Mouse (Mus musculus) testis, adult 2 months (tissue): ENCODE results near the gene Nudt9. TPM values are rescaled to one million over a fixed set of nuclear protein-coding genes. Genes with fewer than 3 reads are reported as not detected.
"Not testable (repeated sequence)": the region's sequence is repeated elsewhere in the genome, so short reads cannot be mapped to it uniquely, and the experiment has no call there.

Source experiments
- H3K27ac ChIP-seq: fragments of 200-500 bp; 2 replicates; pipeline ENCODE4 v1.5.1; 2012; ENCODE audit warnings: low read depth, low read length; ENCODE audit not compliant: control insufficient read depth, insufficient read depth
- H3K27me3 ChIP-seq: fragments of 200-500 bp; 2 replicates; pipeline ENCODE4 v1.6.1; 2012; ENCODE audit warnings: mild to moderate bottlenecking, low read length, moderate library complexity; ENCODE audit not compliant: control insufficient read depth, insufficient read depth
- H3K36me3 ChIP-seq: fragments of 200-500 bp; 2 replicates; pipeline ENCODE4 v1.6.1; 2012; ENCODE audit warnings: mild to moderate bottlenecking, low read length; ENCODE audit not compliant: control insufficient read depth, insufficient read depth
- H3K4me1 ChIP-seq: fragments of 200-500 bp; 2 replicates; pipeline ENCODE4 v1.6.1; 2012; ENCODE audit warnings: low read length; ENCODE audit not compliant: control insufficient read depth, insufficient read depth
- H3K4me3 ChIP-seq: fragments of 200-500 bp; 2 replicates; pipeline ENCODE4 v1.5.1; 2012; ENCODE audit warnings: low read depth, mild to moderate bottlenecking, low read length, moderate library complexity, mixed read lengths; ENCODE audit not compliant: control insufficient read depth
- CTCF ChIP-seq: fragments of 200-500 bp; IDR thresholded peaks from 2 replicates; pipeline ENCODE4 v1.5.1; 2012; ENCODE audit warnings: low read depth, mild to moderate bottlenecking, inconsistent platforms, low read length, moderate library complexity; ENCODE audit not compliant: control insufficient read depth, insufficient read depth, insufficient replicate concordance
- POLR2A ChIP-seq: fragments of 200-500 bp; IDR thresholded peaks from 2 replicates; pipeline ENCODE4 v1.6.1; 2012; ENCODE audit warnings: low read depth, mild to moderate bottlenecking, inconsistent platforms, low read length, moderate library complexity; ENCODE audit not compliant: control insufficient read depth
- polyA plus RNA-seq: library from polyadenylated mRNA; depleted of rRNA; stranded (reverse); fragments of >200 nt; gene quantifications from 2 replicates; pipeline ENCODE4 v1.2.3, GENCODE M21; 2012

Nudt9 gene
- polyA plus RNA-seq, 1 experiment, result 170 TPM

GRCm38 (mm10) chr5:104007801-104008200 is 38.3 kb upstream of the Nudt9 start:
- TF ChIP-seq POLR2A (no peak), CTCF (no peak)
- Histone ChIP-seq H3K4me3 (no peak overlapping the region), H3K36me3 (no peaks in the 10 kb centered on the region), H3K27me3 (no peaks in the 10 kb centered on the region), H3K27ac (no peak overlapping the region), H3K4me1 (peaks cover 4% of the 10 kb centered on the region)

- no peak for TF ChIP-seq POLR2A
- no peak for TF ChIP-seq CTCF
- Histone ChIP-seq H3K4me1 (no peaks in the 10 kb centered on the region), H3K4me3 (no peak overlapping the region), H3K27me3 (no peaks in the 10 kb centered on the region), H3K36me3 (no peaks in the 10 kb centered on the region), H3K27ac (no peak overlapping the region)
Observed at GRCm38 (mm10) chr5:104009421-104009820, 36.7 kb upstream of the Nudt9 start.

GRCm38 (mm10) chr5:104010261-104010660 is 35.8 kb upstream of the Nudt9 start:
- H3K27me3 ChIP-seq, result no peaks in the 10 kb centered on the region
- TF ChIP-seq POLR2A, result no peak
- TF ChIP-seq CTCF, result no peak
- H3K36me3 ChIP-seq, result no peaks in the 10 kb centered on the region
- no peak overlapping the region for H3K27ac ChIP-seq
- no peak overlapping the region for H3K4me3 ChIP-seq
- H3K4me1 ChIP-seq, result no peaks in the 10 kb centered on the region

GRCm38 (mm10) chr5:104011419-104011818 is 34.7 kb upstream of the Nudt9 start:
- no peak overlapping the region for H3K4me3 ChIP-seq
- H3K27ac ChIP-seq, result no peak overlapping the region
- no peak for TF ChIP-seq POLR2A
- no peak for TF ChIP-seq CTCF
- H3K4me1 ChIP-seq, result no peaks in the 10 kb centered on the region
- no peaks in the 10 kb centered on the region for H3K36me3 ChIP-seq
- no peaks in the 10 kb centered on the region for H3K27me3 ChIP-seq

- Histone ChIP-seq H3K36me3 (no peaks in the 10 kb centered on the region), H3K27ac (peak within 1 kb of the TSS; percentile 78), H3K27me3 (no peaks in the 10 kb centered on the region), H3K4me1 (peaks cover 6% of the 10 kb centered on the region; the same call in 1 of the 2 replicates), H3K4me3 (peak within 1 kb of the TSS; percentile 62)
- TF ChIP-seq POLR2A (peak; percentile 33; the same call in 1 of the 2 replicates), CTCF (no peak)
Observed at GRCm38 (mm10) chr5:104021597-104022378, 24.3 kb upstream of the Nudt9 start, which contains the start of gene Hsd17b11. Gene Hsd17b11 (minus strand): TSS chr5:104021919.

GRCm38 (mm10) chr5:104022558-104022957 is 23.5 kb upstream of the Nudt9 start:
- Histone ChIP-seq H3K27ac (peak overlapping the region; percentile 22; the same call in 1 of the 2 replicates), H3K36me3 (no peaks in the 10 kb centered on the region), H3K27me3 (no peaks in the 10 kb centered on the region), H3K4me1 (peaks cover 6% of the 10 kb centered on the region; the same call in 1 of the 2 replicates), H3K4me3 (no peak overlapping the region)
- TF ChIP-seq POLR2A (no peak), CTCF (no peak)

GRCm38 (mm10) chr5:104023289-104024020 is 22.7 kb upstream of the Nudt9 start:
- no peaks in the 10 kb centered on the region for H3K36me3 ChIP-seq
- no peak for TF ChIP-seq POLR2A
- no peak overlapping the region for H3K27ac ChIP-seq

GRCm38 (mm10) chr5:104024193-104024592 is 21.9 kb upstream of the Nudt9 start:
- not testable (repeated sequence) for H3K4me3 ChIP-seq, H3K36me3 ChIP-seq, H3K27me3 ChIP-seq, H3K27ac ChIP-seq, H3K4me1 ChIP-seq

More at GRCm38 (mm10) chr5:104023289-104024020, 22.7 kb upstream of the Nudt9 start:
- H3K4me1 ChIP-seq, result peaks cover 6% of the 10 kb centered on the region; the same call in 1 of the 2 replicates
- H3K27me3 ChIP-seq, result no peaks in the 10 kb centered on the region
- no peak overlapping the region for H3K4me3 ChIP-seq
